Mouse (Mus musculus): ENCODE measurements around the gene Pimreg. TPM values are rescaled to one million over a fixed set of nuclear protein-coding genes. Genes with fewer than 3 reads are reported as not detected.

The Pimreg gene
- polyA plus RNA-seq, 1 experiment from 2014 or later, result 123 TPM

GRCm38 (mm10) chr11:72010367-72010766, 31.5 kb upstream of the Pimreg start:
- no peaks in the 10 kb centered on the region for H3K36me3 ChIP-seq (ENCODE audit: control insufficient read depth, insufficient read depth, low read length)
- no peak overlapping the region for H3K4me3 ChIP-seq (ENCODE audit: low read depth, low read length)
- H3K4me2 ChIP-seq (ENCODE audit: low read length), result no peak overlapping the region
- peaks cover 40% of the 10 kb centered on the region for H3K4me1 ChIP-seq (ENCODE audit: control insufficient read depth, insufficient read depth, low read length)
- 0 out of 2 replicates have a peak overlapping the region, but pooled peaks have one; percentile 5 for H3K9ac ChIP-seq (ENCODE audit: low read length)
- peak overlapping the region; percentile 63; the same call in 1 of the 2 replicates for H3K27ac ChIP-seq (ENCODE audit: low read depth, low read length)
- ATAC-seq (no peak), DNase-seq (ENCODE audit: low spot score) (peak; percentile 85)
- 21% methylated on average over 5 of the region's 5 CpGs for WGBS
- no peaks in the 10 kb centered on the region for H3K27me3 ChIP-seq (replicated peaks; ENCODE audit: control insufficient read depth, insufficient read depth, low read length)
- H3K9me3 ChIP-seq (replicated peaks; ENCODE audit: control insufficient read depth, low read length), result no peaks in the 10 kb centered on the region

- H3K9ac ChIP-seq (ENCODE audit: low read length), result no peak overlapping the region
- H3K36me3 ChIP-seq (ENCODE audit: control insufficient read depth, insufficient read depth, low read length), result no peaks in the 10 kb centered on the region
- DNase-seq (ENCODE audit: low spot score), result peak; percentile 72
- ATAC-seq, result peak; percentile 69
- H3K4me1 ChIP-seq (ENCODE audit: control insufficient read depth, insufficient read depth, low read length), result peaks cover 41% of the 10 kb centered on the region
- no peaks in the 10 kb centered on the region for H3K9me3 ChIP-seq (replicated peaks; ENCODE audit: control insufficient read depth, low read length)
- H3K27me3 ChIP-seq (replicated peaks; ENCODE audit: control insufficient read depth, insufficient read depth, low read length), result no peaks in the 10 kb centered on the region
- peak overlapping the region; percentile 63 for H3K27ac ChIP-seq (ENCODE audit: low read depth, low read length)
- H3K4me3 ChIP-seq (ENCODE audit: low read depth, low read length), result no peak overlapping the region
- 30% methylated on average over 9 of the region's 9 CpGs for WGBS
- H3K4me2 ChIP-seq (ENCODE audit: low read length), result no peak overlapping the region
Observed at GRCm38 (mm10) chr11:72010940-72011722, 30.7 kb upstream of the Pimreg start.

DNA sequence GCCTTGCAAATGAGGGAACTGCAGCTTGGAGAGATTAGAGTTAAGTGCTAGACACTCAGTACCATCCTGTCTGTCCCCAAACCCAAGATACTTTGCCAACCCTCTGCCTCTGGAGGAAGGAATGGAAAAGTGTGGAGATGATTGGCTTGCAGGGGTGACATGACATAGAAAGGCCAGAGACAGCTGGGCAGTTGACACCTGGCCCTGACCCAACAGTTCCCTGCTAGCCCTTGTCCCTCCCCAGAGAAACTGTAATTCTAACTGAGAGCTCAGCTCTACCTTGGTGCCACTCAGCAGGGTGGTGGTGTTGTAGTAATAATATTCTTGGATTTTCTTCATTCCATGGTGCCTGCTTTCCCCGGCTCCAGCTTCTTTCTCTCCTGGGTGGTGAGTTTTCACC, 29.9 kb upstream of the Pimreg start:
- WGBS, result 54% methylated on average over 1 of the region's 1 CpGs
- DNase-seq (ENCODE audit: low spot score) (no peak), ATAC-seq (0 out of 2 replicates have a peak, but pooled peaks have one; percentile 33)
- H3K4me3 ChIP-seq (ENCODE audit: low read depth, low read length), result no peak overlapping the region
- no peaks in the 10 kb centered on the region for H3K9me3 ChIP-seq (replicated peaks; ENCODE audit: control insufficient read depth, low read length)
- H3K27ac ChIP-seq (ENCODE audit: low read depth, low read length), result peak overlapping the region; percentile 61
- no peak overlapping the region for H3K4me2 ChIP-seq (ENCODE audit: low read length)
- H3K4me1 ChIP-seq (ENCODE audit: control insufficient read depth, insufficient read depth, low read length), result peaks cover 43% of the 10 kb centered on the region
- no peaks in the 10 kb centered on the region for H3K36me3 ChIP-seq (ENCODE audit: control insufficient read depth, insufficient read depth, low read length)
- no peak overlapping the region for H3K9ac ChIP-seq (ENCODE audit: low read length)
- H3K27me3 ChIP-seq (replicated peaks; ENCODE audit: control insufficient read depth, insufficient read depth, low read length), result no peaks in the 10 kb centered on the region

- no peak overlapping the region for H3K9ac ChIP-seq (ENCODE audit: low read length)
- H3K27ac ChIP-seq (ENCODE audit: low read depth, low read length), result no peak overlapping the region
- no peaks in the 10 kb centered on the region for H3K9me3 ChIP-seq (replicated peaks; ENCODE audit: control insufficient read depth, low read length)
- H3K4me3 ChIP-seq (ENCODE audit: low read depth, low read length), result no peak overlapping the region
- ATAC-seq, result no peak
- H3K27me3 ChIP-seq (replicated peaks; ENCODE audit: control insufficient read depth, insufficient read depth, low read length), result no peaks in the 10 kb centered on the region
- H3K4me1 ChIP-seq (ENCODE audit: control insufficient read depth, insufficient read depth, low read length), result peaks cover 47% of the 10 kb centered on the region
- H3K36me3 ChIP-seq (ENCODE audit: control insufficient read depth, insufficient read depth, low read length), result no peaks in the 10 kb centered on the region
- DNase-seq (ENCODE audit: low spot score), result peak; percentile 54
- 15% methylated on average over 4 of the region's 4 CpGs for whole genome bisulfite sequencing
- no peak overlapping the region for H3K4me2 ChIP-seq (ENCODE audit: low read length)
Observed at GRCm38 (mm10) chr11:72014674-72015073, 27.2 kb upstream of the Pimreg start.

- H3K4me1 ChIP-seq (ENCODE audit: control insufficient read depth, insufficient read depth, low read length), result peaks cover 28% of the 10 kb centered on the region
- H3K36me3 ChIP-seq (ENCODE audit: control insufficient read depth, insufficient read depth, low read length), result no peaks in the 10 kb centered on the region
- DNase-seq (ENCODE audit: low spot score) (no peak), ATAC-seq (no peak)
- no peak overlapping the region for H3K4me3 ChIP-seq (ENCODE audit: low read depth, low read length)
- H3K9ac ChIP-seq (ENCODE audit: low read length), result no peak overlapping the region
- H3K27ac ChIP-seq (ENCODE audit: low read depth, low read length), result no peak overlapping the region
- H3K4me2 ChIP-seq (ENCODE audit: low read length), result no peak overlapping the region
- no peaks in the 10 kb centered on the region for H3K27me3 ChIP-seq (replicated peaks; ENCODE audit: control insufficient read depth, insufficient read depth, low read length)
- WGBS, result 81% methylated on average over 13 of the region's 13 CpGs
- no peaks in the 10 kb centered on the region for H3K9me3 ChIP-seq (replicated peaks; ENCODE audit: control insufficient read depth, low read length)
Observed at GRCm38 (mm10) chr11:72016518-72017252, 25.1 kb upstream of the Pimreg start.

- DNase-seq (ENCODE audit: low spot score) (no peak), ATAC-seq (no peak)
- no peak overlapping the region for H3K4me2 ChIP-seq (ENCODE audit: low read length)
- H3K36me3 ChIP-seq (ENCODE audit: control insufficient read depth, insufficient read depth, low read length), result no peaks in the 10 kb centered on the region
- H3K27me3 ChIP-seq (replicated peaks; ENCODE audit: control insufficient read depth, insufficient read depth, low read length), result no peaks in the 10 kb centered on the region
- H3K4me1 ChIP-seq (ENCODE audit: control insufficient read depth, insufficient read depth, low read length), result peaks cover 22% of the 10 kb centered on the region
- H3K9me3 ChIP-seq (replicated peaks; ENCODE audit: control insufficient read depth, low read length), result no peaks in the 10 kb centered on the region
- H3K9ac ChIP-seq (ENCODE audit: low read length), result no peak overlapping the region
- H3K4me3 ChIP-seq (ENCODE audit: low read depth, low read length), result no peak overlapping the region
- 48% methylated on average over 9 of the region's 9 CpGs for WGBS
- no peak overlapping the region for H3K27ac ChIP-seq (ENCODE audit: low read depth, low read length)
Observed at GRCm38 (mm10) chr11:72017253-72017601, 24.6 kb upstream of the Pimreg start.

DNA sequence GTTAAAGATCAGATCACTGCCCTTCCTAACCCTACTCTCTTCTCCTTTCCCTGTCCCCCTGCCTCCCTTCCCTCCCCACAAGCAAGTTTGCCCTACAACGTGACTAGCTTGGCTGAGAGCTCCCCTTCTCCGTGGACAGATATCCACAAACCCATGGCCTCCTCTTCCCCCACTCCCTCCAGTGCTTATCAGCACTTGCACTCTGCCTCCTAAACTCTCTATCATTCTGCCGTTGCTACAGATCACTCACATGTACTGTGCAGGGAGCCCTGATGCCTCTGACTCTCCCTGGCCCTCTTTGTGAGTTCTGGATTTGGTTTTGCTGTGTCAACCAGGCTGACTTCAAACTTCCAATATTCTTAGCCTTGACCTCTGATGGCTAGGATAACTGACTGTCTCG, 20.8 kb upstream of the Pimreg start:
- H3K36me3 ChIP-seq (ENCODE audit: control insufficient read depth, insufficient read depth, low read length), result no peaks in the 10 kb centered on the region
- H3K9me3 ChIP-seq (replicated peaks; ENCODE audit: control insufficient read depth, low read length), result no peaks in the 10 kb centered on the region
- H3K9ac ChIP-seq (ENCODE audit: low read length), result no peak overlapping the region
- no peak overlapping the region for H3K27ac ChIP-seq (ENCODE audit: low read depth, low read length)
- peaks cover 6% of the 10 kb centered on the region for H3K4me1 ChIP-seq (ENCODE audit: control insufficient read depth, insufficient read depth, low read length)
- ATAC-seq (no peak), DNase-seq (ENCODE audit: low spot score) (no peak)
- H3K27me3 ChIP-seq (replicated peaks; ENCODE audit: control insufficient read depth, insufficient read depth, low read length), result no peaks in the 10 kb centered on the region
- WGBS, result 85% methylated on average over 4 of the region's 4 CpGs
- H3K4me3 ChIP-seq (ENCODE audit: low read depth, low read length), result no peak overlapping the region
- H3K4me2 ChIP-seq (ENCODE audit: low read length), result no peak overlapping the region

GRCm38 (mm10) chr11:72022827-72023226, 19.0 kb upstream of the Pimreg start:
- ATAC-seq, result no peak
- WGBS, result 89% methylated on average over 6 of the region's 6 CpGs
- H3K4me3 ChIP-seq (ENCODE audit: low read depth, low read length), result no peak overlapping the region
- no peak overlapping the region for H3K9ac ChIP-seq (ENCODE audit: low read length)
- no peaks in the 10 kb centered on the region for H3K9me3 ChIP-seq (replicated peaks; ENCODE audit: control insufficient read depth, low read length)
- peaks cover 4% of the 10 kb centered on the region for H3K4me1 ChIP-seq (ENCODE audit: control insufficient read depth, insufficient read depth, low read length)
- no peak for DNase-seq (ENCODE audit: low spot score)
- H3K4me2 ChIP-seq (ENCODE audit: low read length), result no peak overlapping the region
- no peaks in the 10 kb centered on the region for H3K27me3 ChIP-seq (replicated peaks; ENCODE audit: control insufficient read depth, insufficient read depth, low read length)
- no peaks in the 10 kb centered on the region for H3K36me3 ChIP-seq (ENCODE audit: control insufficient read depth, insufficient read depth, low read length)
- H3K27ac ChIP-seq (ENCODE audit: low read depth, low read length), result no peak overlapping the region

DNA sequence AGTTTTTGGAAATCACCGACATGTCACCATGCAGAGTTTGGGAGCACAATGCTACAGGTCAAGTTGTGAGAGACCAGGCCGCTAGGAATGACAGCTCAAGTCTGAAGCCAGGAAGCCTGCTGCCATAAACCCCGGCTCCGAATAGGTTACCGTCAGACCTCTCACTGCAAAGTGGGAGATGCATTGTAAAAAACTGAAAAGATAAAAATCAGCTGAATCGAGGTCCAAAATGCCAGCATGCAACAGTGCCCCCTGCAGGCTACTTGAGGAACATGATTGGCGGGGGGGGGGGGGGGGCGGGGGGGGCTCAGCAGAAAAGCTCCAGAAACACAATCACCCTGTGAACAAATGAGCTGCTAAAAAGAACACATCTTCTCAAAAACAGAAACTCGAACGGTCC, 18.3 kb upstream of the Pimreg start:
- WGBS, result 36% methylated on average over 10 of the region's 10 CpGs
- Histone ChIP-seq H3K27me3 (replicated peaks; ENCODE audit: control insufficient read depth, insufficient read depth, low read length) (no peaks in the 10 kb centered on the region), H3K4me1 (ENCODE audit: control insufficient read depth, insufficient read depth, low read length) (peaks cover 3% of the 10 kb centered on the region), H3K9me3 (replicated peaks; ENCODE audit: control insufficient read depth, low read length) (no peaks in the 10 kb centered on the region), H3K27ac (ENCODE audit: low read depth, low read length) (no peak overlapping the region), H3K4me3 (ENCODE audit: low read depth, low read length) (no peak overlapping the region), H3K36me3 (ENCODE audit: control insufficient read depth, insufficient read depth, low read length) (no peaks in the 10 kb centered on the region), H3K4me2 (ENCODE audit: low read length) (no peak overlapping the region), H3K9ac (ENCODE audit: low read length) (no peak overlapping the region)
- DNase-seq (ENCODE audit: low spot score) (peak; percentile 70), ATAC-seq (no peak)
